Mouse (Mus musculus): Measurements from ENCODE around the gene Trp53inp2.

GRCm38 (mm10) chr2:155382791-155383438 lies 2.1 kb downstream of the Trp53inp2 start:
- TF ChIP-seq CTCF (IDR thresholded peaks at IDR 0.05; ENCODE audit: control insufficient read depth, insufficient read depth, insufficient read length) = no peak
- no peak for TF ChIP-seq MAX (IDR thresholded peaks at IDR 0.05)
- no peak for TF ChIP-seq MYOD1 (IDR thresholded peaks at IDR 0.05; ENCODE audit: control insufficient read depth, insufficient read length, low read depth)
